Mouse (Mus musculus): ENCODE measurements at regions not wholly inside any gene's neighbourhood (a gene's known extent, or its start where the extent isn't known, plus 50 kb on each side); places are given as distances from the start of the nearest gene placed in this dataset.
A peak's percentile ranks its signal among the peaks of the same experiment; 100 is the strongest.

- no peak overlapping the region for H3K4me2 ChIP-seq (ENCODE audit: low read depth, severe bottlenecking)
- 0 out of 2 replicates have a peak, but pooled peaks cover 3% of the 10 kb centered on the region for H3K4me1 ChIP-seq (ENCODE audit: control insufficient read depth, insufficient read depth, low read length)
- no peak for ATAC-seq (ENCODE audit: insufficient number of reproducible peaks, low FRiP score, low TSS enrichment, low read depth)
Observed at GRCm38 (mm10) chr15:36880602-36881001, 127.0 kb downstream of the Zfp706 start.

GRCm38 (mm10) chr15:36879587-36879986 lies 128.0 kb downstream of the Zfp706 start:
- Histone ChIP-seq H3K4me3 (ENCODE audit: low read depth, low read length) (no peak overlapping the region), H3K36me3 (ENCODE audit: control insufficient read depth, insufficient read depth, low read length) (no peaks in the 10 kb centered on the region), H3K4me2 (ENCODE audit: low read depth, severe bottlenecking) (no peak overlapping the region), H3K9me3 (ENCODE audit: control insufficient read depth, low read length) (no peaks in the 10 kb centered on the region), H3K4me1 (ENCODE audit: control insufficient read depth, insufficient read depth, low read length) (no peaks in the 10 kb centered on the region), H3K27me3 (ENCODE audit: control insufficient read depth, insufficient read depth, low read length) (no peaks in the 10 kb centered on the region), H3K9ac (ENCODE audit: low read length) (no peak overlapping the region), H3K27ac (replicated peaks; ENCODE audit: low read depth, low read length) (no peak overlapping the region)
- DNase-seq (ENCODE audit: low spot score) (no peak), ATAC-seq (ENCODE audit: insufficient number of reproducible peaks, low FRiP score, low TSS enrichment, low read depth) (no peak)
- WGBS, result 92% methylated on average over 7 of the region's 7 CpGs

More at GRCm38 (mm10) chr15:36880602-36881001, 127.0 kb downstream of the Zfp706 start:
- no peaks in the 10 kb centered on the region for H3K9me3 ChIP-seq (ENCODE audit: control insufficient read depth, low read length)
- H3K4me3 ChIP-seq (ENCODE audit: low read depth, low read length), result no peak overlapping the region
- H3K9ac ChIP-seq (ENCODE audit: low read length), result no peak overlapping the region
- H3K36me3 ChIP-seq (ENCODE audit: control insufficient read depth, insufficient read depth, low read length), result no peaks in the 10 kb centered on the region
- 97% methylated on average over 3 of the region's 3 CpGs for WGBS
- no peak for DNase-seq (ENCODE audit: low spot score)
- no peaks in the 10 kb centered on the region for H3K27me3 ChIP-seq (ENCODE audit: control insufficient read depth, insufficient read depth, low read length)
- no peak overlapping the region for H3K27ac ChIP-seq (replicated peaks; ENCODE audit: low read depth, low read length)

- DNase-seq (ENCODE audit: low spot score) (no peak), ATAC-seq (ENCODE audit: insufficient number of reproducible peaks, low FRiP score, low TSS enrichment, low read depth) (no peak)
- Histone ChIP-seq H3K4me1 (ENCODE audit: control insufficient read depth, insufficient read depth, low read length) (no peaks in the 10 kb centered on the region), H3K4me2 (ENCODE audit: low read depth, severe bottlenecking) (no peak overlapping the region), H3K27ac (replicated peaks; ENCODE audit: low read depth, low read length) (no peak overlapping the region), H3K9me3 (ENCODE audit: control insufficient read depth, low read length) (no peaks in the 10 kb centered on the region), H3K27me3 (ENCODE audit: control insufficient read depth, insufficient read depth, low read length) (no peaks in the 10 kb centered on the region), H3K9ac (ENCODE audit: low read length) (no peak overlapping the region), H3K36me3 (ENCODE audit: control insufficient read depth, insufficient read depth, low read length) (no peaks in the 10 kb centered on the region), H3K4me3 (ENCODE audit: low read depth, low read length) (no peak overlapping the region)
- 46% methylated on average over 5 of the region's 5 CpGs for WGBS
Observed at GRCm38 (mm10) chr15:36878960-36879359, 128.6 kb downstream of the Zfp706 start.

- Histone ChIP-seq H3K4me3 (ENCODE audit: low read depth, low read length) (no peak overlapping the region), H3K27ac (replicated peaks; ENCODE audit: low read depth, low read length) (no peak overlapping the region), H3K9ac (ENCODE audit: low read length) (no peak overlapping the region), H3K36me3 (ENCODE audit: control insufficient read depth, insufficient read depth, low read length) (no peaks in the 10 kb centered on the region), H3K4me1 (ENCODE audit: control insufficient read depth, insufficient read depth, low read length) (peaks cover 3% of the 10 kb centered on the region; the same call in 1 of the 2 replicates), H3K9me3 (ENCODE audit: control insufficient read depth, low read length) (no peaks in the 10 kb centered on the region), H3K4me2 (ENCODE audit: low read depth, severe bottlenecking) (no peak overlapping the region), H3K27me3 (ENCODE audit: control insufficient read depth, insufficient read depth, low read length) (no peaks in the 10 kb centered on the region)
- WGBS, result 76% methylated on average over 3 of the region's 3 CpGs
- DNase-seq (ENCODE audit: low spot score) (no peak), ATAC-seq (ENCODE audit: insufficient number of reproducible peaks, low FRiP score, low TSS enrichment, low read depth) (no peak)
Observed at GRCm38 (mm10) chr15:36878276-36878675, 129.3 kb downstream of the Zfp706 start.

GRCm38 (mm10) chr15:36877501-36877900 lies 130.1 kb downstream of the Zfp706 start:
- no peak for ATAC-seq (ENCODE audit: insufficient number of reproducible peaks, low FRiP score, low TSS enrichment, low read depth)
- no peak for DNase-seq (ENCODE audit: low spot score)
- Histone ChIP-seq H3K9me3 (ENCODE audit: control insufficient read depth, low read length) (no peaks in the 10 kb centered on the region), H3K4me3 (ENCODE audit: low read depth, low read length) (no peak overlapping the region), H3K9ac (ENCODE audit: low read length) (no peak overlapping the region), H3K27ac (replicated peaks; ENCODE audit: low read depth, low read length) (no peak overlapping the region), H3K4me2 (ENCODE audit: low read depth, severe bottlenecking) (no peak overlapping the region), H3K27me3 (ENCODE audit: control insufficient read depth, insufficient read depth, low read length) (no peaks in the 10 kb centered on the region), H3K4me1 (ENCODE audit: control insufficient read depth, insufficient read depth, low read length) (peaks cover 3% of the 10 kb centered on the region; the same call in 1 of the 2 replicates), H3K36me3 (ENCODE audit: control insufficient read depth, insufficient read depth, low read length) (no peaks in the 10 kb centered on the region)
- 69% methylated on average over 7 of the region's 7 CpGs for WGBS

- no peak for ATAC-seq (ENCODE audit: insufficient number of reproducible peaks, low FRiP score, low TSS enrichment, low read depth)
- H3K4me2 ChIP-seq (ENCODE audit: low read depth, severe bottlenecking), result no peak overlapping the region
- no peak for DNase-seq (ENCODE audit: low spot score)
- H3K36me3 ChIP-seq (ENCODE audit: control insufficient read depth, insufficient read depth, low read length), result no peaks in the 10 kb centered on the region
- H3K9me3 ChIP-seq (ENCODE audit: control insufficient read depth, low read length), result no peaks in the 10 kb centered on the region
- peaks cover 3% of the 10 kb centered on the region; the same call in 1 of the 2 replicates for H3K4me1 ChIP-seq (ENCODE audit: control insufficient read depth, insufficient read depth, low read length)
- no peak overlapping the region for H3K27ac ChIP-seq (replicated peaks; ENCODE audit: low read depth, low read length)
- H3K27me3 ChIP-seq (ENCODE audit: control insufficient read depth, insufficient read depth, low read length), result no peaks in the 10 kb centered on the region
- H3K9ac ChIP-seq (ENCODE audit: low read length), result no peak overlapping the region
- 79% methylated on average over 10 of the region's 10 CpGs for WGBS
- H3K4me3 ChIP-seq (ENCODE audit: low read depth, low read length), result no peak overlapping the region
Observed at GRCm38 (mm10) chr15:36875980-36876778, 131.4 kb downstream of the Zfp706 start.

GRCm38 (mm10) chr15:36874555-36874954 lies 133.0 kb downstream of the Zfp706 start:
- whole genome bisulfite sequencing, result 83% methylated on average over 4 of the region's 4 CpGs
- Histone ChIP-seq H3K27me3 (ENCODE audit: control insufficient read depth, insufficient read depth, low read length) (no peaks in the 10 kb centered on the region), H3K9me3 (ENCODE audit: control insufficient read depth, low read length) (no peaks in the 10 kb centered on the region), H3K4me1 (ENCODE audit: control insufficient read depth, insufficient read depth, low read length) (peaks cover 3% of the 10 kb centered on the region; the same call in 1 of the 2 replicates), H3K27ac (replicated peaks; ENCODE audit: low read depth, low read length) (no peak overlapping the region), H3K4me3 (ENCODE audit: low read depth, low read length) (no peak overlapping the region), H3K9ac (ENCODE audit: low read length) (no peak overlapping the region), H3K36me3 (ENCODE audit: control insufficient read depth, insufficient read depth, low read length) (no peaks in the 10 kb centered on the region), H3K4me2 (ENCODE audit: low read depth, severe bottlenecking) (no peak overlapping the region)
- ATAC-seq (ENCODE audit: insufficient number of reproducible peaks, low FRiP score, low TSS enrichment, low read depth) (no peak), DNase-seq (ENCODE audit: low spot score) (no peak)

- H3K36me3 ChIP-seq (ENCODE audit: control insufficient read depth, insufficient read depth, low read length), result no peaks in the 10 kb centered on the region
- no peak overlapping the region for H3K4me3 ChIP-seq (ENCODE audit: low read depth, low read length)
- 0 out of 2 replicates have a peak overlapping the region, but pooled peaks have one; percentile 10 for H3K27ac ChIP-seq (replicated peaks; ENCODE audit: low read depth, low read length)
- H3K9me3 ChIP-seq (ENCODE audit: control insufficient read depth, low read length), result no peaks in the 10 kb centered on the region
- H3K9ac ChIP-seq (ENCODE audit: low read length), result no peak overlapping the region
- no peak for DNase-seq (ENCODE audit: low spot score)
- no peak for ATAC-seq (ENCODE audit: insufficient number of reproducible peaks, low FRiP score, low TSS enrichment, low read depth)
- no peak overlapping the region for H3K4me2 ChIP-seq (ENCODE audit: low read depth, severe bottlenecking)
- no peaks in the 10 kb centered on the region for H3K27me3 ChIP-seq (ENCODE audit: control insufficient read depth, insufficient read depth, low read length)
- H3K4me1 ChIP-seq (ENCODE audit: control insufficient read depth, insufficient read depth, low read length), result peaks cover 3% of the 10 kb centered on the region; the same call in 1 of the 2 replicates
- 56% methylated on average over 5 of the region's 5 CpGs for WGBS
Observed at GRCm38 (mm10) chr15:36873884-36874243, 133.7 kb downstream of the Zfp706 start.

Data from limb, embryonic 11.5 days (tissue).